Comparison of ENCODE assay signal across 11 mouse cellular contexts in the genomic region with DNA sequence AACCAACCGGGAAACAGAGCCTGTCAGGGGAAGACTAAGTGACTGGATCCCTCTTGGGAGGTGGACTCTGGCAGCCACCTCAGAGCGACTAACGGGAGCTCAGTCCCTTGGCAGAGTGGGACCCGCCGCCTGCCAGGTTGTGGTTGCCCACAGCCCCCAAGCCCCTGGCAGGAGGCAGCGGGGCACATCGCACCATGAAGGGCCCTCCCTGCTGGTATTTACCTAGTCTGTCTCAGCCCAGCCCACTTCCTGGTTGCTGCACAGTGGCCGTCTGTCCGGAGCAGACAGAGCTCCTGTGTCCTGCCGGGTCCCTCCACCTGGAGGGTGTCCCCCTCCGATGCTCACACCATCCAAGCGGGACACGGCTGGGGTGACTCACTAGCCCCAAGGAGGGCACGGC. TPM values are rescaled to one million over a fixed set of nuclear protein-coding genes. Genes with fewer than 3 reads are reported as not detected.
DNase-seq lines count a peak whose midpoint lies in the region; ATAC-seq and TF ChIP-seq lines count a peak whose summit lies in the region.
"Had no signal": no experiment of that assay in that cellular context is flagged by ENCODE, and none has a peak within 500 bp of the region (broad histone marks: within the 10 kb centered on the region; RNA-seq: fewer than 3 reads in every experiment).

No protein-coding gene starts in this region.

- H3K27ac ChIP-seq in heart, embryonic 10.5 days: peak overlapping the region; percentile 32; the same call in 1 of the 2 replicates
- H3K27ac ChIP-seq in midbrain, embryonic 10.5 days (replicated peaks): peak overlapping the region; percentile 46; the same call in 1 of the 2 replicates
- no peak overlapping the region for H3K27ac ChIP-seq in midbrain, embryonic 14.5 days (replicated peaks; ENCODE audit: low read depth, low read length)
- H3K27ac ChIP-seq in intestine, embryonic 14.5 days (ENCODE audit: low read depth): no peak overlapping the region
- no peak overlapping the region for H3K27ac ChIP-seq in stomach, embryonic 16.5 days (ENCODE audit: low read length)
- H3K27ac ChIP-seq in cerebellum, adult 2 months (ENCODE audit: insufficient read depth, low read length): no peak overlapping the region
- H3K27ac ChIP-seq: neural tube, embryonic 12.5 days had no signal

- no peak for ATAC-seq in midbrain, embryonic 14.5 days (ENCODE audit: low FRiP score, low TSS enrichment)
- no peak for ATAC-seq in intestine, embryonic 14.5 days (replicated peaks; ENCODE audit: low FRiP score, low TSS enrichment, low read depth)
- no peak for ATAC-seq in stomach, embryonic 16.5 days (ENCODE audit: insufficient read depth, low FRiP score)

- intact Hi-C loops in heart, postnatal 25 days (cut with DNase I): no loop called here

- peaks cover 50% of the 10 kb centered on the region for H3K4me1 ChIP-seq in heart, embryonic 10.5 days
- peaks cover 50% of the 10 kb centered on the region for H3K4me1 ChIP-seq in midbrain, embryonic 10.5 days
- H3K4me1 ChIP-seq in midbrain, embryonic 14.5 days (ENCODE audit: control insufficient read depth, insufficient read depth, low read length): peaks cover 11% of the 10 kb centered on the region
- peaks cover 8% of the 10 kb centered on the region; the same call in 1 of the 2 replicates for H3K4me1 ChIP-seq in intestine, embryonic 14.5 days (replicated peaks; ENCODE audit: control insufficient read depth, insufficient read depth, low read length)
- peaks cover 19% of the 10 kb centered on the region for H3K4me1 ChIP-seq in stomach, embryonic 16.5 days (ENCODE audit: control insufficient read depth, insufficient read depth, low read length)
- 0 out of 2 replicates have a peak, but pooled peaks cover 2% of the 10 kb centered on the region for H3K4me1 ChIP-seq in cerebellum, adult 2 months (ENCODE audit: control insufficient read depth, insufficient read depth, low read length)

- WGBS in heart, embryonic 10.5 days: 32% methylated on average over 14 of the region's 14 CpGs
- WGBS in midbrain, embryonic 10.5 days: 36% methylated on average over 14 of the region's 14 CpGs
- 31% methylated on average over 14 of the region's 14 CpGs for whole genome bisulfite sequencing in midbrain, embryonic 14.5 days
- whole genome bisulfite sequencing in intestine, embryonic 14.5 days: 47% methylated on average over 14 of the region's 14 CpGs
- WGBS in stomach, embryonic 16.5 days: 34% methylated on average over 14 of the region's 14 CpGs
- 34% methylated on average over 14 of the region's 14 CpGs for WGBS in cerebellum, adult 2 months

- no peak for TF ChIP-seq POLR2A in cerebellum, adult 2 months (IDR thresholded peaks at IDR 0.05; ENCODE audit: borderline replicate concordance, insufficient read depth, low read length)

- H3K27me3 ChIP-seq in heart, embryonic 10.5 days (ENCODE audit: insufficient read depth, poor library complexity, severe bottlenecking): peaks cover 79% of the 10 kb centered on the region
- peaks cover 88% of the 10 kb centered on the region for H3K27me3 ChIP-seq in midbrain, embryonic 10.5 days (ENCODE audit: low read depth, poor library complexity, severe bottlenecking)
- peaks cover 6% of the 10 kb centered on the region; the same call in 1 of the 2 replicates for H3K27me3 ChIP-seq in midbrain, embryonic 14.5 days (ENCODE audit: control insufficient read depth, insufficient read depth, low read length)
- peaks cover 4% of the 10 kb centered on the region for H3K27me3 ChIP-seq in intestine, embryonic 14.5 days (replicated peaks; ENCODE audit: control insufficient read depth, insufficient read depth, low read length)
- peaks cover 3% of the 10 kb centered on the region; the same call in 1 of the 2 replicates for H3K27me3 ChIP-seq in stomach, embryonic 16.5 days (ENCODE audit: control insufficient read depth, insufficient read depth, low read length)
- no peaks in the 10 kb centered on the region for H3K27me3 ChIP-seq in cerebellum, adult 2 months (ENCODE audit: control insufficient read depth, insufficient read depth, low read length)

- TF ChIP-seq CTCF in cerebellum, adult 2 months (IDR thresholded peaks at IDR 0.05; ENCODE audit: borderline replicate concordance, insufficient read depth, low read depth, low read length): no peak

- H3K36me3 ChIP-seq in heart, embryonic 10.5 days: no peaks in the 10 kb centered on the region
- no peaks in the 10 kb centered on the region for H3K36me3 ChIP-seq in midbrain, embryonic 10.5 days
- H3K36me3 ChIP-seq in midbrain, embryonic 14.5 days (ENCODE audit: control insufficient read depth, insufficient read depth, low read length): no peaks in the 10 kb centered on the region
- no peaks in the 10 kb centered on the region for H3K36me3 ChIP-seq in intestine, embryonic 14.5 days (ENCODE audit: control insufficient read depth, insufficient read depth, low read length)
- H3K36me3 ChIP-seq in stomach, embryonic 16.5 days (ENCODE audit: control insufficient read depth, insufficient read depth, low read length): no peaks in the 10 kb centered on the region
- H3K36me3 ChIP-seq: neural tube, embryonic 12.5 days had no signal

- no peak for DNase-seq in heart, embryonic 10.5 days (ENCODE audit: low spot score)
- no peak for DNase-seq in heart, postnatal 25 days (ENCODE audit: low spot score)
- no peak for DNase-seq in midbrain, embryonic 10.5 days (ENCODE audit: low spot score)
- DNase-seq in midbrain, embryonic 14.5 days: no peak
- DNase-seq in intestine, embryonic 14.5 days (ENCODE audit: low spot score): no peak
- no peak for DNase-seq in cerebellum, adult 2 months
- DNase-seq in right cerebral cortex, postnatal 25 days: no peak
- DNase-seq: adrenal gland, adult 2 months; thymus, postnatal 14 days had no signal

- no peaks in the 10 kb centered on the region for H3K9me3 ChIP-seq in heart, embryonic 10.5 days
- no peaks in the 10 kb centered on the region for H3K9me3 ChIP-seq in midbrain, embryonic 10.5 days (replicated peaks)
- H3K9me3 ChIP-seq in midbrain, embryonic 14.5 days (ENCODE audit: control insufficient read depth, low read length): no peaks in the 10 kb centered on the region
- H3K9me3 ChIP-seq in intestine, embryonic 14.5 days (ENCODE audit: control insufficient read depth, low read length): no peaks in the 10 kb centered on the region
- H3K9me3 ChIP-seq in stomach, embryonic 16.5 days (replicated peaks; ENCODE audit: control insufficient read depth, low read length): no peaks in the 10 kb centered on the region
- H3K9me3 ChIP-seq: neural tube, embryonic 12.5 days had no signal

- H3K9ac ChIP-seq in midbrain, embryonic 14.5 days (replicated peaks; ENCODE audit: low read length): no peak overlapping the region
- H3K9ac ChIP-seq in intestine, embryonic 14.5 days (ENCODE audit: low read length): no peak overlapping the region
- peak overlapping the region; percentile 51; the same call in 1 of the 2 replicates for H3K9ac ChIP-seq in stomach, embryonic 16.5 days (ENCODE audit: low read length)
- H3K9ac ChIP-seq: neural tube, embryonic 12.5 days had no signal

- H3K4me3 ChIP-seq in heart, embryonic 10.5 days: no peak overlapping the region
- no peak overlapping the region for H3K4me3 ChIP-seq in midbrain, embryonic 10.5 days
- no peak overlapping the region for H3K4me3 ChIP-seq in midbrain, embryonic 14.5 days (replicated peaks; ENCODE audit: low read depth, low read length)
- no peak overlapping the region for H3K4me3 ChIP-seq in intestine, embryonic 14.5 days (ENCODE audit: low read depth, low read length)
- H3K4me3 ChIP-seq in stomach, embryonic 16.5 days (replicated peaks; ENCODE audit: low read length): 0 out of 2 replicates have a peak overlapping the region, but pooled peaks have one; percentile 6
- H3K4me3 ChIP-seq in cerebellum, adult 2 months (replicated peaks; ENCODE audit: insufficient read depth, low read depth, low read length): no peak overlapping the region
- H3K4me3 ChIP-seq: neural tube, embryonic 12.5 days had no signal

- H3K4me2 ChIP-seq in midbrain, embryonic 14.5 days (ENCODE audit: low read length): no peak overlapping the region
- 0 out of 2 replicates have a peak overlapping the region, but pooled peaks have one; percentile 15 for H3K4me2 ChIP-seq in intestine, embryonic 14.5 days (ENCODE audit: low read length)
- H3K4me2 ChIP-seq in stomach, embryonic 16.5 days (ENCODE audit: low read depth, low read length): peak overlapping the region; percentile 31; the same call in 1 of the 2 replicates
- H3K4me2 ChIP-seq: neural tube, embryonic 12.5 days had no signal

RNA-seq across cellular contexts. Expression of gene Trpv4, which starts 7.2 kb away (rescaled TPM):
- polyA plus RNA-seq in heart, embryonic 10.5 days (2016; fragmentation: Nextera tagmentation; extraction: Ambion mirVana): 1.1 TPM in 2 replicates
- total RNA-seq in heart, postnatal 25 days (2021): 1 to 10 TPM; 5.1 to 5.3 TPM
- 0.12 and 0.27 TPM in 2 replicates for polyA plus RNA-seq in midbrain, embryonic 10.5 days (2016; fragmentation: Nextera tagmentation; extraction: Ambion mirVana)
- polyA plus RNA-seq in midbrain, embryonic 14.5 days (2014; fragmentation: Nextera tagmentation; extraction: Ambion mirVana): 0.46 and 0.86 TPM in 2 replicates
- polyA plus RNA-seq in intestine, embryonic 14.5 days (2014; fragmentation: Nextera tagmentation; extraction: Ambion mirVana): 0.59 and 0.83 TPM in 2 replicates
- 2.8 and 3.7 TPM in 2 replicates for polyA plus RNA-seq in stomach, embryonic 16.5 days (2015; fragmentation: Nextera tagmentation; extraction: Ambion mirVana)
- 3.0 and 5.5 TPM in 2 replicates for polyA plus RNA-seq in cerebellum, adult 2 months (2012; rRNA removed)

RNA-seq across cellular contexts. Expression of gene Gltp, which starts 39.8 kb away (rescaled TPM):
- 65.8 and 71.8 TPM in 2 replicates for polyA plus RNA-seq in heart, embryonic 10.5 days (2016; fragmentation: Nextera tagmentation; extraction: Ambion mirVana)
- total RNA-seq in heart, postnatal 25 days (2021): 10 to 100 TPM; 17.1 to 18.0 TPM
- polyA plus RNA-seq in midbrain, embryonic 10.5 days (2016; fragmentation: Nextera tagmentation; extraction: Ambion mirVana): 81.8 and 83.0 TPM in 2 replicates
- polyA plus RNA-seq in midbrain, embryonic 14.5 days (2014; fragmentation: Nextera tagmentation; extraction: Ambion mirVana): 27.6 and 30.4 TPM in 2 replicates
- 74.7 and 77.0 TPM in 2 replicates for polyA plus RNA-seq in intestine, embryonic 14.5 days (2014; fragmentation: Nextera tagmentation; extraction: Ambion mirVana)
- polyA plus RNA-seq in stomach, embryonic 16.5 days (2015; fragmentation: Nextera tagmentation; extraction: Ambion mirVana): 208 and 281 TPM in 2 replicates
- polyA plus RNA-seq in cerebellum, adult 2 months (2012; rRNA removed): 79.3 and 87.5 TPM in 2 replicates

RNA-seq across cellular contexts. Expression of gene Tchp, which starts 56.6 kb away (rescaled TPM):
- 8.8 and 11.4 TPM in 2 replicates for polyA plus RNA-seq in heart, embryonic 10.5 days (2016; fragmentation: Nextera tagmentation; extraction: Ambion mirVana)
- total RNA-seq in heart, postnatal 25 days (2021): 1 to 10 TPM; 3.5 to 3.6 TPM
- 19.4 and 22.0 TPM in 2 replicates for polyA plus RNA-seq in midbrain, embryonic 10.5 days (2016; fragmentation: Nextera tagmentation; extraction: Ambion mirVana)
- polyA plus RNA-seq in midbrain, embryonic 14.5 days (2014; fragmentation: Nextera tagmentation; extraction: Ambion mirVana): 14.0 and 14.4 TPM in 2 replicates
- polyA plus RNA-seq in intestine, embryonic 14.5 days (2014; fragmentation: Nextera tagmentation; extraction: Ambion mirVana): 9.0 and 11.7 TPM in 2 replicates
- 9.3 and 9.4 TPM in 2 replicates for polyA plus RNA-seq in stomach, embryonic 16.5 days (2015; fragmentation: Nextera tagmentation; extraction: Ambion mirVana)
- polyA plus RNA-seq in cerebellum, adult 2 months (2012; rRNA removed): 33.9 and 35.5 TPM in 2 replicates

Comparison
In these comparisons a context has a peak if more than half of its experiments do, and no peak if none do; other contexts are left out.
1. H3K27ac ChIP-seq: peak in heart, embryonic 10.5 days (single experiment) and midbrain, embryonic 10.5 days (single experiment); none in midbrain, embryonic 14.5 days (single experiment), intestine, embryonic 14.5 days (single experiment), stomach, embryonic 16.5 days (single experiment) and cerebellum, adult 2 months (single experiment).